Mouse (Mus musculus) forebrain, embryonic 10.5 days (tissue): ENCODE data around the gene Pold4. TPM values are rescaled to one million over a fixed set of nuclear protein-coding genes. Genes with fewer than 3 reads are reported as not detected.

Experiments used
- DNase-seq: peaks from one replicate; pipeline ENCODE4 v3.0.0-alpha.2; 2017; ENCODE audit warnings: low spot score; ENCODE audit errors: extremely low spot score
- H3K27ac ChIP-seq: fragments of 300-500 bp; sonication (generic); 2 replicates; pipeline ENCODE4 v1.5.1; 2016; ENCODE audit warnings: mild to moderate bottlenecking
- H3K27me3 ChIP-seq: fragments of 300-500 bp; sonication (generic); 2 replicates; pipeline ENCODE4 v1.6.1; 2016; ENCODE audit warnings: mild to moderate bottlenecking; ENCODE audit not compliant: poor library complexity, severe bottlenecking
- H3K36me3 ChIP-seq: fragments of 300-500 bp; sonication (generic); replicated peaks from 2 replicates; pipeline ENCODE4 v1.6.1; 2016; ENCODE audit warnings: mild to moderate bottlenecking, moderate library complexity
- H3K4me1 ChIP-seq: fragments of 300-500 bp; sonication (generic); 2 replicates; pipeline ENCODE4 v1.6.1; 2016
- H3K4me3 ChIP-seq: fragments of 300-500 bp; sonication (generic); 2 replicates; pipeline ENCODE4 v1.5.1; 2016; ENCODE audit warnings: mild to moderate bottlenecking, moderate library complexity
- H3K9me3 ChIP-seq: fragments of 300-500 bp; sonication (generic); 2 replicates; pipeline ENCODE4 v1.6.1; 2016; ENCODE audit warnings: mild to moderate bottlenecking, moderate library complexity
- WGBS: fragments of 180-500 bp; shearing (Covaris S2); methylation state at CpG from one replicate; pipeline ENCODE4 v1.1.7; 2016; 5-methylcytosine and 5-hydroxymethylcytosine counted together
- polyA plus RNA-seq: library from polyadenylated mRNA; unstranded; fragments of >200 nt; fragmentation: Nextera tagmentation; extraction: Ambion mirVana; gene quantifications from 2 replicates; pipeline ENCODE4 v1.2.1, GENCODE M21; 2016

Gene Pold4
- 10.4 and 10.6 TPM in 2 replicates for polyA plus RNA-seq

DNA sequence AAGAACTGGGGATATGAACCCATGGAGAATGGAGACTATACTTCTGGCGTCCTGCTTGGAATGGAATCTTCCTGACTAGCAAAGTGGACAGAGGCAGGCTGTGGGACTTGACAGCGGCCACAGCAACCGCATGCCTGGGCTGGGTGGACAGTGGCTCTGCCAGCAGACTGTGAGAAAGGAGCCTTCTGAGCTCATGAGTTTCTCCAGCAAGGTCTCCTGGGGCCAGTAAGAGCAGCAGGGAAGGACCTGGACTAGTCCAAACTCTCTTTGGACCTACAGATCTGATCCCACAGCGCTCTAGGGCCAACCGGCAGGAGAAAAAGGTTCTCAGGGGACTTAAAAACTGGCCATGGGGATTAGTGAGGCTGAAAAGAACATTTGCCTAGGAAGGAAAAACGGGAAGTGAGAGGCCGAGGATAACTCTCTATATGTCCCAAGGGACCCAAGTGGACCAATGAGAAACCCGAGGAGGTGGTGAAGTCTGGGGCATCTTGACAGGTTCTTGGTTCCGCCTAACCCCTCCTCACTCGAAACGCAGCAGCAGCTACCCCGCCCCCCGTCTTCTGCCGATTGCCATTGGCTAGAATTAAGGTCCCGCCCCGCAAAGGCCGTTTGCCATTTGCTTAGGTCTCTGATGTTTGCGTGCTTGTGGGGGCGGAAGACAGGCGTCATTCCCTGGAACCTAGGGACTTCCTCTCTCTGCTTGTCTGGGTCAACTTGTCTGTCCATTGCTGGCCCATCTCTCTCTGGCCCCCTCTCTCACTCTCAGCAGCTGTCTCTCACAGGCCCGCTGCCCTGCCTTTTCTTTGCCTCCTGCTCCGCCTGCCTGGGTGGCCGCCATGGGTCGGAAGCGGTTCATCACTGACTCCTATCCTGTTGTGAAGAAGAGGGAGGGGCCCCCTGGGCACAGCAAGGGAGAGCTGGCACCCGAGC is at the start of gene Pold4:
Gene Pold4 (plus strand): TSS at position 647 of the 933 bp plus-strand sequence.
- Histone ChIP-seq H3K4me3 (peak within 1 kb of the TSS; percentile 71), H3K36me3 (no peaks in the 10 kb centered on the region), H3K27ac (peak within 1 kb of the TSS; percentile 85), H3K9me3 (no peaks in the 10 kb centered on the region), H3K4me1 (peaks cover 25% of the 10 kb centered on the region), H3K27me3 (peaks cover 32% of the 10 kb centered on the region)
- WGBS = 13% methylated on average over 26 of the region's 26 CpGs
- peak; percentile 90 for DNase-seq

DNA sequence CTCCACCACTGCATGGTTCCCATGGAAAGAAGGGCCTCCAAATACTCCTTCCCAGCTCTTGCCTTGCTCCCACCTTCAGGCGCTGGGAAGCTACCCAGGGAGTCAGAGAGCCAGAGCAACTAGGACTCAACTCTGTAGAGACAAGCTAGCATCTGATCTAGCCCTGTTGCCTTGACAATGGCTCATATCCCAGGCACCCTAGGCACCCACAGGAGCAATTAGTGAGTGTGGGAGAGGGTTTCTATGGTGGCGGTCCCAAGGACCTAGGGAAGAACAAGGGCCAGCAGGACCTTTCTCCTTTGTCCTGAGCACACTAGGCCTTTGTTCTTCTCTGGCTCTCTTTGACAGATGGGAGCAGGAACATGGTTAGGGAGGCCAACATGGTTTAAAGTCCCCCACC is 48.0 kb upstream of the Pold4 start:
- 82% methylated on average over 2 of the region's 2 CpGs for WGBS
- no peak for DNase-seq
- no peak overlapping the region for H3K4me3 ChIP-seq
- 0 out of 2 replicates have a peak overlapping the region, but pooled peaks have one; percentile 4 for H3K27ac ChIP-seq
- no peaks in the 10 kb centered on the region for H3K27me3 ChIP-seq
- peaks cover 30% of the 10 kb centered on the region for H3K4me1 ChIP-seq
- no peaks in the 10 kb centered on the region for H3K36me3 ChIP-seq
- H3K9me3 ChIP-seq = no peaks in the 10 kb centered on the region

DNA sequence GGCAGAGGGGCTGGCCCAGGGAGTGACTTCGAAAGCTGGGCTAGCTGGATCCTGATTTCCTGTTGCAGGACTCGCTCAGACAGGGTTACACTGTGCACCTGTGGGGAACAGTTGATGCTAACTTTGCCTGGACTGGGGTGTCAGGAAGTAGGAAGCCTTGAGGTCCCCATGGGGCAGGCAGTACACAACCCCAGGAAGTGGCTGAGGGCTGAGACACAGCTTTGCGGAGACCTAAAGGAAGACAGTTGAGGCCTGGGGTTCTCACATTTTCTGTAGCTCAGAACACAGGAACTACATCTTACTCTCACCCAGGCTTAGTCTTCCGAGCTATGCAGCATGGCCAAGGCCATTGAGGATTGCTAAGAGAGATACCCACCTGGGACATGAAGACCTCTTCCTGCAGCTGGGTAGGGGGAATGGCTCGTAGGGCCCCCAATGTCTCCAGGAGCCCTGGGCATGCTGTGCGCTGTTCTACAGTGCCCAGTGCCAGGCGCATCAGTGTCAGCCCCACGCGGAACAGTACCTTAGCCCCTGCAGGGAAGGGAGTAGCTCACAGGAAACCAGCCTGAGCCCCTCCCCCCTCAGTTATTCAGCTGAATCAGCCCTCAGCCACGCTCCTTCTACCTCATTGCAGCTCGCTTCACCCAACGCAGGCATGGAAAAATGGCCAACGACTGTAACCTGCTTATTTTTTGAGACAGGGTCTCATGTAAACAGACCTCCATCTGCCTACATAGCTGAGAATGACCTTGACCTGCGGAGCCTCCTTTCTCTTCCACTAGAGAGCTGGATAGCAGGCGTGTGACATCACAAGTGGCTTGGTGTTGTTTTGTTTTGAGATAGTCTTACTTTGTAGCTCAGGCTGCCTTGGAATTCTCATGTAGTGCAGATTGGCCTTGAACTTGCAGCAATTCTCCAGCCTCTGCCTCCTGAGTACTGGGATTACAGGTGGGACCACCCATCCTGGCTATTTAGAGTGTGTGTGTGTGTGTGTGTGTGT is 46.4 kb upstream of the Pold4 start:
- Histone ChIP-seq H3K4me1 (peaks cover 30% of the 10 kb centered on the region), H3K27ac (0 out of 2 replicates have a peak overlapping the region, but pooled peaks have one; percentile 37), H3K9me3 (no peaks in the 10 kb centered on the region), H3K27me3 (no peaks in the 10 kb centered on the region), H3K4me3 (no peak overlapping the region), H3K36me3 (no peaks in the 10 kb centered on the region)
- no peak for DNase-seq
- WGBS = 66% methylated on average over 15 of the region's 15 CpGs

DNA sequence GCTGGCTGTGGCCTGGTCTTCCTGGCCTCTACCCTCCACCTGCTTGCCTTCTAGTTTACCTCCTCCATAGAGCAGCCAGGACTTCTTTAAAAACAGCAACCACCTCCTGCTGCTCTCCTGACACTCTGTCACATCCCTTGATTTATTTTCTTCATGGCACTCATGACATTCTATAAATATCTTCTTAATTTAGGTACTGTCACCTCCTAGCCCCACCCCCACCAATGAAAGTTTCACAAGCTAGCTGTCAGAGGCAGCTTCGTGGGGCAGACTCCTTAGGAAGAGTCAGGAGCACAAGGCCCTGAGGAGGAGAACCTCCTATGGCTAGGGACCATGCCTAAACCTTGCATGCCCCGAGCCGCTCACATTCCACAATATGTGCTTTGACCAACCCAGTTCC is 44.4 kb upstream of the Pold4 start:
- no peaks in the 10 kb centered on the region for H3K27me3 ChIP-seq
- no peak overlapping the region for H3K27ac ChIP-seq
- no peak for DNase-seq
- 77% methylated on average over 3 of the region's 3 CpGs for WGBS
- H3K36me3 ChIP-seq = no peaks in the 10 kb centered on the region
- H3K4me3 ChIP-seq = no peak overlapping the region
- peaks cover 40% of the 10 kb centered on the region for H3K4me1 ChIP-seq
- no peaks in the 10 kb centered on the region for H3K9me3 ChIP-seq

DNA sequence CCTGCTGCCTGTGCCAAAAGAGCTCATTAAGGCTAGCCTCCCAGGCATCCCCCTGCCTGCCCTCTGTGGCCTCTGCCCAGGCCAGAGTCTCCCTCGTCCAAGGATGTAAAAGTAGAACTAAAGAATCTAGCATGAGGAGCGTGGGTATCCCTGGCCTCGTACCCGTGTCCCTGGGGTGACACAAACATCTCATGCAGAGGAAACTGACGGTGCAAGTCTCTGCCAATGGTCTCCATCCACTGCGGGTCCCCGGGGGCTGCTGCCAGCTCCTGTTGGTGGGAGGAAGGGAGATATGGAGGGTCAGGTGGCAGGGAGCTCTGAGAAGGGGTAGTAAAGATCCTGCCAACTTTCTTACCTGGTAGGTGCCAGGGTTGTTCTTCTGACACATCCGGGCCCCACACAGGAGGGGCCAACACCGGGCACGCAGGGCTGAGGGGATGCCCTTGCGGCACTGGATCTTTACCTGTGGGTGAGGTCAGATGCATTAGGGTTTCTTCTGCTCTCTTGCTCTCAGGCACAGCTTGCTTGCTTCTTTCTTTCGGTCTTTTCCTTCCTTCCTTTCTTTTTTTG is 42.6 kb upstream of the Pold4 start:
- no peaks in the 10 kb centered on the region for H3K9me3 ChIP-seq
- peaks cover 14% of the 10 kb centered on the region for H3K36me3 ChIP-seq
- DNase-seq = no peak
- H3K4me3 ChIP-seq = no peak overlapping the region
- H3K27me3 ChIP-seq = no peaks in the 10 kb centered on the region
- H3K27ac ChIP-seq = no peak overlapping the region
- peaks cover 49% of the 10 kb centered on the region for H3K4me1 ChIP-seq
- WGBS = 90% methylated on average over 12 of the region's 12 CpGs

DNA sequence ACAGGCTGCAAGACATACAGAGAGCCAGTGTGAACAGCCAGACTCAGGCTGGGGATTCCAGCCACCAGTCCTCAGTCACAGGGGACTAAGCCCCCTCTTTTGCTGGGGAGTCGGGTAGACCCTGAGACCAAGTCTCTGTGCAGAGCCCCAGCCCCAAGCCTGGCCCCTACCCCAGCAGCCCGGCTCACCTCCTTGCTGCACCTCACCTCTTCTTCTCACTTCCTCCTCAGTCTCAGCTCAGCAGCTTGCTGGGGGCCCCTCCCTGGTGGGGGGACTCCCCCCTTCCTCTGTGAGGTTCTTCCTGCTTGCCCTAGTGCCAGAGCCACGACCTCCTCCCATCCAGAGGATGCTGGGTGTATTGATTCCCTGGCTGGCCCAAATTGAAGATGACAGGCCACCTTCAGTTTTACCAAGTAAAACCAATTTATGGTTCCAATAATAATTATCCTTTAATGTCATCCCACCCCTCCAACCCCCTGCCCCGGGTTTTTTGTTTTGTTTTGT is 40.8 kb upstream of the Pold4 start, which contains the start of gene Tbc1d10c:
Gene Tbc1d10c (minus strand): TSS at position 454 of the 504 bp plus-strand sequence.
- peaks cover 42% of the 10 kb centered on the region for H3K4me1 ChIP-seq
- peak within 1 kb of the TSS; percentile 98 for H3K27ac ChIP-seq
- 69% methylated on average over 4 of the region's 4 CpGs for WGBS
- no peak for DNase-seq
- no peaks in the 10 kb centered on the region for H3K27me3 ChIP-seq
- peak within 1 kb of the TSS; percentile 96 for H3K4me3 ChIP-seq
- peaks cover 31% of the 10 kb centered on the region for H3K36me3 ChIP-seq
- H3K9me3 ChIP-seq = no peaks in the 10 kb centered on the region

DNA sequence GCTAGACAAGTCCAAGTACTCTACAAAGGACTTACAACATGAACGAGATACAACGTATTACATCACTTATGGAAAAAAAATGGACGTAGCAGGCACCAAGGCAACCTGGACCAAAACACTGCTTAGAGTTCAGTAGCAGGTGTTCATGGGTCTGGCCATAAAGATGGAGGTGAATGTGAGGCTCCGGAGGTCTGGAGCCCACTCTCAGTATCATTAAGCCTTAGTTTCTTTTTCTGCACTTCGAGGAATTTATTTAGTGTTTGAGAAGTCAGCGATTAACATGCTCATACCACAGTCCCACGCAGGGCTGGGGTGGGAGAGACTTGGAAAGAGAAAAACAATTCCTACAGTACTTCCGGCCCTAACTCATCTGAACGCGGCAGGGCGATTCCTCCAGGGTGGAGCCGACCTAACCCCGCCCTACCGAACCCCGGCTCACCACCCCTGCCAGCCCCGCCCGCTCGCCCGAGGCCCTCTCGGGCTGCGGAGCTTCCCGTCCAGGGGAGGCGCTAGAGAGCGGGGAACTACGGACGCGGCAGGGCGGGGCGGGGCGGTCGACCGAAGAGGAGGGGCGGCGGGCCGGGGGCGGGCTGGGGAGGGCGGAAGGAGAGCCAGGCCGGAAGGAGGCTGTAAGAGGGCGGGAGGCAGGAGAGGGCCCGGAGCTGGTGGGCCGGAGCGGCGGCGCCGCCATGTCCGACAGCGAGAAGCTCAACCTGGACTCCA is 40.0 kb upstream of the Pold4 start, which contains the start of gene Ppp1ca:
Gene Ppp1ca (plus strand): TSS at position 538 of the 723 bp plus-strand sequence.
- peaks cover 50% of the 10 kb centered on the region for H3K4me1 ChIP-seq
- H3K36me3 ChIP-seq = peaks cover 39% of the 10 kb centered on the region
- no peaks in the 10 kb centered on the region for H3K9me3 ChIP-seq
- H3K4me3 ChIP-seq = peak within 1 kb of the TSS; percentile 96
- H3K27ac ChIP-seq = peak within 1 kb of the TSS; percentile 98
- no peaks in the 10 kb centered on the region for H3K27me3 ChIP-seq
- peak; percentile 97 for DNase-seq
- 6% methylated on average over 47 of the region's 47 CpGs for WGBS

DNA sequence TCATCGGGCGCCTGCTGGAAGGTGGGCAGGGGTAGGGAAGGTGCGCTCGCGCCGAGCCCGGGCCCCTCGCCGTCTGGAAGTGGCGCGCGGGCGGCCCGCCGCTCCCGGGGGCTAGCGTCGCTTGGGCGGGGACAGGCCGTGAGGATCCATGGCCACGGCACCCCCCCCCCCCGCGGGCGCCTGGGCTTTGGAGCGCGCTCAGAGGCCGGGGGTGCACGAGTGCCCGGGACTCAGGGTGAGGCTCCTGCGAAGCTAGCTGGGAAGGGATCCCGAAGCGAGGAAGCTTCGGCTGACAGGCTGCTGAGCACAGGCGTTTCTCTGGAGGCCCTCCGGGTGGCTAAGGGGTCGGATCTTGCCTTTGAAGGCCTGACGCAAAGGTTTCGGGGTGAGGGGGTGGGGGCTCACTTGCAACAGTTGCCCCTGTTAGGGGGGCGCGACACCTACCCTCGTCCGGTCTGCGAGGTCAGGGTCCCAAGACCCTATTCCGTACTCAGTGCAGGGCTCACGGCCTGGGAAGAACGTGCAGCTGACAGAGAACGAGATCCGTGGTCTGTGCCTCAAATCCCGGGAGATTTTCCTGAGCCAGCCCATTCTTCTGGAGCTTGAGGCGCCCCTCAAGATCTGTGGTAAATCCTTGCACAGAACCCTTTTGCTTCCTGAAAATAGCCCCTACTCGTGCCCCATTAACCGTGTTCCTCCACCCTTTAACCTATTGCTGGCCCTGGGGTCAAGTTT is 39.3 kb upstream of the Pold4 start:
- no peaks in the 10 kb centered on the region for H3K27me3 ChIP-seq
- DNase-seq = no peak
- under 1% methylated on average over 50 of the region's 52 CpGs for WGBS
- peak overlapping the region; percentile 98 for H3K27ac ChIP-seq
- H3K36me3 ChIP-seq = peaks cover 47% of the 10 kb centered on the region
- H3K4me1 ChIP-seq = peaks cover 55% of the 10 kb centered on the region
- peak overlapping the region; percentile 96 for H3K4me3 ChIP-seq
- H3K9me3 ChIP-seq = no peaks in the 10 kb centered on the region

DNA sequence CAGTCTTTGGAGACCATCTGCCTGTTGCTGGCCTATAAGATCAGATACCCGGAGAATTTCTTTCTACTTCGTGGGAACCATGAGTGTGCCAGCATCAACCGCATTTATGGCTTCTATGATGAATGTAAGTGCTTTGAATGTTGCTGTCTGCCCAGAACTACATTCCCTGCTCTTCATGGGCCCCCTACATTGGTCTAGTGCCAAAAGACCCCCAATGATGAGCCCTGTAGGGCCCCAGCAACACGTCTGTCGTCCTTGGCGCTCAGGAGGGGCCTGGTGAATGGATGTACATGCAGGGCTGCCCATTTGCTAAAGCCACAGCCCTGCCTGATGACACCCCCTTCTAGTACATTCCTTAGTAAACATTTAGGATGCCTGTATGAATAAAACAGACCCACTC is 38.6 kb upstream of the Pold4 start:
- Histone ChIP-seq H3K27ac (peak overlapping the region; percentile 98), H3K9me3 (no peaks in the 10 kb centered on the region), H3K36me3 (peaks cover 54% of the 10 kb centered on the region), H3K27me3 (no peaks in the 10 kb centered on the region), H3K4me1 (peaks cover 55% of the 10 kb centered on the region), H3K4me3 (peak overlapping the region; percentile 96)
- WGBS = 75% methylated on average over 6 of the region's 6 CpGs
- DNase-seq = no peak

DNA sequence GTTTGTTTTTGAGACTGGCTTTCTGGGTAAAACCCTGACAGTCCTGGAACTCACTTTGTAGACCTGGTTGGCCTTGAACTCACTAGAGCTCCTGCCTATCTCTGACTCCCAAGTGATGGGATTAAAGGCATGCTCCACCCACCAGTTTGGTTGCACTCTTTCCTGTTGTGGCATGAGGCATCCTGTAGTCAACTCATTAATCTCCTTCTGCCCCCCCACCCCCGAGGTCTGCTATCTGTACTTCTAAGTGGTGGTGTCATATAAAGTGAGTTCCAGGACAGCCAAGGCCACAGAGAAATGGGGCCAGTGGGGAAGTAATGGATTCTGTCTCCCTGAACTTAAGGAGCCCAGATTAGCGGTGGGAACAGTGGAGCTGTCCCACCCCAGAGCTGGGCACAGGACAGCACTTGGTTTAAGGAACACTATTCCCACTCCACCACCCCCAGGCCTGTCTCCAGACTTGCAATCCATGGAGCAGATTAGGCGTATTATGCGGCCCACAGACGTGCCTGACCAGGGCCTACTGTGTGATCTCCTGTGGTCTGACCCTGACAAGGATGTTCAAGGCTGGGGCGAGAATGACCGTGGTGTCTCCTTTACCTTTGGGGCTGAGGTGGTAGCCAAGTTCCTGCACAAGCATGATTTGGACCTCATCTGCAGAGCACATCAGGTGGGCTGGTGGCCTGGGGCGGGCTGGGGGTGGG is 37.5 kb upstream of the Pold4 start:
- H3K27me3 ChIP-seq = no peaks in the 10 kb centered on the region
- no peak for DNase-seq
- peaks cover 57% of the 10 kb centered on the region for H3K4me1 ChIP-seq
- H3K27ac ChIP-seq = no peak overlapping the region
- 92% methylated on average over 8 of the region's 8 CpGs for WGBS
- peak overlapping the region; percentile 96; the same call in 1 of the 2 replicates for H3K4me3 ChIP-seq
- no peaks in the 10 kb centered on the region for H3K9me3 ChIP-seq
- peaks cover 64% of the 10 kb centered on the region for H3K36me3 ChIP-seq
